9 mouse cellular contexts compared by ENCODE assay signal in the genomic region with DNA sequence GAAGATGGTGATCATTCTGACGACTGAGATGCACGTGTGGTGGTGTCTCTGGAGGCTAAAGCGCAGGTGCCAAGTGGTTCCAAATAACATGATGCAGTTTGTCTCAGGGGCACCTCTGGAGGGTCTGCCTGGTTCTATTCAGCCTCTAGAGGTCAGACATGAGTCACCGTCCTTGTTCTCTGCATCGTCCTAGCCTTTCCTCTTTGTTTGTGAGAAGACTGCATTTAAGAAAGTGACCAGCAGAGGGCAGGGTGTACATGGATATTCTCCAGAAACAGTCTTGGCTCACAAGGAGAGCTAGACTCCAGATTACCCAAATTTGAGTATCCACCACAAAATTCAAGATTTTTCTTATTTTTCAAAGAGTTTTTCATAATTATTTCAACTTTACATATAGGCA. TPM values are rescaled to one million over a fixed set of nuclear protein-coding genes. Genes with fewer than 3 reads are reported as not detected.
DNase-seq lines count a peak whose midpoint lies in the region.
"Had no signal": no experiment of that assay in that cellular context is flagged by ENCODE, and none has a peak within 500 bp of the region (broad histone marks: within the 10 kb centered on the region; RNA-seq: fewer than 3 reads in every experiment).

No protein-coding gene starts in this region.

- peak; percentile 1 for DNase-seq in gastrocnemius, adult 18-20 months (ENCODE audit: low spot score)
- DNase-seq in gastrocnemius, adult 8-10 months (ENCODE audit: low spot score in 2 of 2): no peak
- DNase-seq in ovary, postnatal 14 days (ENCODE audit: low spot score): peak; percentile 12
- DNase-seq in ovary, postnatal 10 days (ENCODE audit: low spot score): no peak
- peak; percentile 7 for DNase-seq in cerebellum, adult 8-10 months
- DNase-seq in kidney, postnatal 36 days: peak; percentile 23 to 47
- peak; percentile 15 to 52 for DNase-seq in right cerebral cortex, adult 2 months (ENCODE audit: low spot score in 2 of 2)
- no peak for DNase-seq in spleen, postnatal 36 days (ENCODE audit: low spot score in 2 of 2)

RNA-seq across cellular contexts. Expression of a gene that starts 15.3 kb away (rescaled TPM):
- not detected for total RNA-seq in gastrocnemius, adult 18-20 months (2021)
- total RNA-seq in gastrocnemius, adult 8-10 months (2022): not detected
- total RNA-seq: heart, postnatal 14 days had no signal

RNA-seq across cellular contexts. Expression of a gene that starts 42.3 kb away (rescaled TPM):
- total RNA-seq in gastrocnemius, adult 18-20 months (2021): not detected
- total RNA-seq in gastrocnemius, adult 8-10 months (2022): not detected
- total RNA-seq: heart, postnatal 14 days had no signal

Comparison
In these comparisons a context has a peak if more than half of its experiments do, and no peak if none do; other contexts are left out.
1. DNase-seq: peak in gastrocnemius, adult 18-20 months (single experiment), ovary, postnatal 14 days (single experiment), cerebellum, adult 8-10 months (single experiment), kidney, postnatal 36 days (2 of 2) and right cerebral cortex, adult 2 months (2 of 2); none in gastrocnemius, adult 8-10 months (0 of 2), ovary, postnatal 10 days (single experiment) and spleen, postnatal 36 days (0 of 2).